Mouse (Mus musculus): ENCODE results near the gene Cldn14. TPM values are rescaled to one million over a fixed set of nuclear protein-coding genes. Genes with fewer than 3 reads are reported as not detected.

Cldn14 gene
- total and polyA plus RNA-seq, 3 experiments = not detected

GRCm38 (mm10) chr16:94038272-94038985 is 29.8 kb upstream of the Cldn14 start:
- TF ChIP-seq MYB (IDR thresholded peaks at IDR 0.05; ENCODE audit: low read depth, low read length) (no peak), SMC3 (IDR thresholded peaks at IDR 0.05; ENCODE audit: low read depth, low read length) (peak; percentile 89), ZC3H11A (IDR thresholded peaks at IDR 0.05; ENCODE audit: low read depth, low read length) (peak; percentile 69; the same call in 1 of the 2 replicates), CTCF (IDR thresholded peaks at IDR 0.05 in 2 of 3, conservative IDR thresholded peaks at IDR 0.05 in 1 of 3; ENCODE audit: control insufficient read depth in 1 of 3, insufficient read depth in 1 of 3, low read depth in 2 of 3, low read length in 3 of 3, poor library complexity in 1 of 3, severe bottlenecking in 1 of 3) (peak; percentile 67 to 85 (median 81)), RAD21 (IDR thresholded peaks at IDR 0.05; ENCODE audit: low read depth, low read length) (peak; percentile 63), CHD2 (IDR thresholded peaks at IDR 0.05; ENCODE audit: low read length) (no peak), MYC (IDR thresholded peaks at IDR 0.05; ENCODE audit: low read depth, low read length) (0 out of 2 replicates have a peak, but pooled peaks have one; percentile 34), ZMIZ1 (IDR thresholded peaks at IDR 0.05; ENCODE audit: low read depth, low read length) (no peak)
- H3K9ac ChIP-seq (ENCODE audit: control insufficient read depth, low read depth, low read length, poor library complexity, severe bottlenecking) = no peak overlapping the region
- peaks cover 8 to 29% of the 10 kb centered on the region in 2 experiments for H3K4me1 ChIP-seq (ENCODE audit: control insufficient read depth in 1 of 2, insufficient read depth in 2 of 2, low read length in 2 of 2)
- no peak overlapping the region for H3K27ac ChIP-seq (ENCODE audit: control insufficient read depth, low read depth, low read length)
- no peaks in the 10 kb centered on the region for H3K27me3 ChIP-seq (ENCODE audit: control insufficient read depth in 1 of 2, insufficient read depth in 2 of 2, low read length in 2 of 2)
- H3K79me2 ChIP-seq (ENCODE audit: control insufficient read depth, insufficient read depth, low read length, poor library complexity) = no peaks in the 10 kb centered on the region
- no peaks in the 10 kb centered on the region for H3K9me3 ChIP-seq (replicated peaks; ENCODE audit: insufficient read depth, low read length)
- peak; percentile 72 for DNase-seq (ENCODE audit: low read depth, low spot score)
- no peak overlapping the region for H3K4me3 ChIP-seq (ENCODE audit: control insufficient read depth in 1 of 2, insufficient read depth in 1 of 2, low read depth in 2 of 2, low read length in 2 of 2)
- peaks cover 0 to 23% of the 10 kb centered on the region in 2 experiments; a peak in 2 of 4 replicates for H3K36me3 ChIP-seq (ENCODE audit: control insufficient read depth in 1 of 2, insufficient read depth in 2 of 2, low read length in 2 of 2)

- Histone ChIP-seq H3K4me3 (ENCODE audit: control insufficient read depth in 1 of 2, insufficient read depth in 1 of 2, low read depth in 2 of 2, low read length in 2 of 2) (no peak overlapping the region), H3K79me2 (ENCODE audit: control insufficient read depth, insufficient read depth, low read length, poor library complexity) (no peaks in the 10 kb centered on the region), H3K27me3 (ENCODE audit: control insufficient read depth in 1 of 2, insufficient read depth in 2 of 2, low read length in 2 of 2) (no peaks in the 10 kb centered on the region), H3K4me1 (ENCODE audit: control insufficient read depth in 1 of 2, insufficient read depth in 2 of 2, low read length in 2 of 2) (peaks cover 15 to 27% of the 10 kb centered on the region in 2 experiments), H3K27ac (ENCODE audit: control insufficient read depth, low read depth, low read length) (no peak overlapping the region), H3K9me3 (replicated peaks; ENCODE audit: insufficient read depth, low read length) (no peaks in the 10 kb centered on the region), H3K9ac (ENCODE audit: control insufficient read depth, low read depth, low read length, poor library complexity, severe bottlenecking) (no peak overlapping the region), H3K36me3 (ENCODE audit: control insufficient read depth in 1 of 2, insufficient read depth in 2 of 2, low read length in 2 of 2) (peaks cover 0 to 24% of the 10 kb centered on the region in 2 experiments; a peak in 2 of 4 replicates)
- TF ChIP-seq SIN3A (IDR thresholded peaks at IDR 0.05; ENCODE audit: low read length) = no peak
- TF ChIP-seq POLR2AphosphoS5 (IDR thresholded peaks at IDR 0.05; ENCODE audit: borderline replicate concordance, low read depth, low read length) = peak; percentile 85; the same call in 1 of the 2 replicates
- DNase-seq (ENCODE audit: low read depth, low spot score) = no peak
These were observed 28.6 kb upstream of the Cldn14 start for GRCm38 (mm10) chr16:94037280-94037679.

DNA sequence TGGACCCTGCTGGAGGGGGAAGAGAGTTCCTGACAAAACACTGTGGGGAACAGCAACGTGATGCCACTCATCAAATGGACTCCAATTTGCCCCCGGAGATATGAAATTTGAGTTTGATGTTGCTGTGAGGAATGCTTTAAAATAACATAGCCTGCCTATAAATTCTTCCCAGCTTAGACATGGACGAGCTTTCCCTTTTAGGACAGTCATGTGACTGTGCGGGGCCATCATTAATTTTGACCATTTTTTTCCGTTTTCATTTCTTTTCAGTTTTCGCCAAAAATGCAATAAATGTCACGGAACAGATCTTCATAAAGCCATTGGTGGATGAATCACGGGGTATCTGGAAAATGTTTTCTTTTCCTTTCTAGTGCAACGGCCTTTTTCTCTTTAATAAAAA is 25.5 kb upstream of the Cldn14 start:
- H3K36me3 ChIP-seq (ENCODE audit: control insufficient read depth in 1 of 2, insufficient read depth in 2 of 2, low read length in 2 of 2) = peaks cover 0 to 16% of the 10 kb centered on the region in 2 experiments; a peak in 2 of 4 replicates
- no peak overlapping the region for H3K27ac ChIP-seq (ENCODE audit: control insufficient read depth, low read depth, low read length)
- H3K9me3 ChIP-seq (replicated peaks; ENCODE audit: insufficient read depth, low read length) = no peaks in the 10 kb centered on the region
- no peaks in the 10 kb centered on the region for H3K79me2 ChIP-seq (ENCODE audit: control insufficient read depth, insufficient read depth, low read length, poor library complexity)
- H3K4me3 ChIP-seq (ENCODE audit: control insufficient read depth in 1 of 2, insufficient read depth in 1 of 2, low read depth in 2 of 2, low read length in 2 of 2) = no peak overlapping the region
- no peak overlapping the region for H3K9ac ChIP-seq (ENCODE audit: control insufficient read depth, low read depth, low read length, poor library complexity, severe bottlenecking)
- peaks cover 11 to 17% of the 10 kb centered on the region in 2 experiments for H3K4me1 ChIP-seq (ENCODE audit: control insufficient read depth in 1 of 2, insufficient read depth in 2 of 2, low read length in 2 of 2)
- no peaks in the 10 kb centered on the region for H3K27me3 ChIP-seq (ENCODE audit: control insufficient read depth in 1 of 2, insufficient read depth in 2 of 2, low read length in 2 of 2)
- TF ChIP-seq TAL1 (IDR thresholded peaks at IDR 0.05; ENCODE audit: low read length) (no peak), SMC3 (IDR thresholded peaks at IDR 0.05; ENCODE audit: low read depth, low read length) (no peak), ZC3H11A (IDR thresholded peaks at IDR 0.05; ENCODE audit: low read depth, low read length) (no peak), GATA1 (IDR thresholded peaks at IDR 0.05; ENCODE audit: low read depth, low read length) (no peak), MAFK (IDR thresholded peaks at IDR 0.05; ENCODE audit: borderline replicate concordance, low read depth, low read length) (no peak), MYC (IDR thresholded peaks at IDR 0.05; ENCODE audit: low read depth, low read length) (no peak), MXI1 (IDR thresholded peaks at IDR 0.05; ENCODE audit: low read depth, low read length) (no peak), EP300 (IDR thresholded peaks at IDR 0.05; ENCODE audit: low read depth in 1 of 2, low read length in 2 of 2) (no peak)
- no peak for DNase-seq (ENCODE audit: low read depth, low spot score)

Measured in MEL (cell line).